Mouse (Mus musculus) CH12.LX (cell line): ENCODE results near the gene 4930579G24Rik. TPM values are rescaled to one million over a fixed set of nuclear protein-coding genes. Genes with fewer than 3 reads are reported as not detected.
A peak's percentile ranks its signal among the peaks of the same experiment; 100 is the strongest.

ENCODE experiments used
- DNase-seq: peaks from one replicate; pipeline ENCODE4 v3.0.0-alpha.2; 2013; ENCODE audit errors: extremely low read depth
- H3K27ac ChIP-seq: 2 replicates; pipeline ENCODE4 v1.5.1; 2012; ENCODE audit warnings: low read depth, mild to moderate bottlenecking, control low read depth, moderate library complexity; ENCODE audit not compliant: insufficient read depth
- H3K27me3 ChIP-seq: replicated peaks from 2 replicates; pipeline ENCODE3; 2012; ENCODE audit warnings: inconsistent platforms
- H3K36me3 ChIP-seq, 2 experiments: replicated peaks in 1 of 2; 2 replicates each; pipeline versions ENCODE3 to v1.6.1; 2012; ENCODE audit warnings: inconsistent platforms in 1 of 2, low read length in 1 of 2, mild to moderate bottlenecking in 1 of 2, mixed read lengths in 1 of 2, moderate library complexity in 1 of 2; ENCODE audit not compliant: control insufficient read depth in 1 of 2, insufficient read depth in 1 of 2
- H3K4me1 ChIP-seq, 2 experiments: 2 replicates each; pipeline ENCODE4 v1.6.1; 2012; ENCODE audit warnings: inconsistent platforms in 1 of 2, moderate library complexity in 1 of 2; ENCODE audit not compliant: insufficient read depth in 2 of 2, control insufficient read depth in 1 of 2
- H3K4me2 ChIP-seq: 2 replicates; pipeline ENCODE4 v1.6.1; 2012; ENCODE audit warnings: low read depth, mild to moderate bottlenecking, control low read depth; ENCODE audit not compliant: poor library complexity, insufficient read depth, severe bottlenecking
- H3K4me3 ChIP-seq, 3 experiments: fragments of 150-350 bp in 1 of 3; sonication (generic) in 1 of 3; replicated peaks in 1 of 3; 2 replicates each; pipeline versions ENCODE3 to v1.5.1; 2011 to 2012; ENCODE audit warnings: low read depth in 2 of 3, low read length in 2 of 3, mild to moderate bottlenecking in 2 of 3, moderate library complexity in 2 of 3, control low read depth in 1 of 3, improper control_type of control experiment in 1 of 3, inconsistent platforms in 1 of 3, mixed read lengths in 1 of 3; ENCODE audit not compliant: poor library complexity in 1 of 3
- H3K79me2 ChIP-seq: replicated peaks from 2 replicates; pipeline ENCODE4 v1.6.1; 2012; ENCODE audit warnings: mild to moderate bottlenecking, moderate library complexity; ENCODE audit not compliant: control insufficient read depth, poor library complexity, insufficient read depth, severe bottlenecking; ENCODE audit errors: extremely low read depth
- H3K9ac ChIP-seq: 2 replicates; pipeline ENCODE4 v1.6.1; 2012; ENCODE audit warnings: low read depth, mild to moderate bottlenecking, control low read depth, moderate library complexity; ENCODE audit not compliant: insufficient read depth
- H3K9me3 ChIP-seq: replicated peaks from 2 replicates; pipeline ENCODE3; 2012; ENCODE audit warnings: low read length, inconsistent platforms, mixed read lengths
- CHD1 ChIP-seq: IDR thresholded peaks from 2 replicates; pipeline ENCODE4 v1.6.1; 2012; ENCODE audit warnings: low read depth, low read length, improper control_type of control experiment, inconsistent platforms
- CHD2 ChIP-seq: IDR thresholded peaks from 2 replicates; pipeline ENCODE4 v1.6.1; 2011; ENCODE audit warnings: low read length, improper control_type of control experiment
- CTCF ChIP-seq, 2 experiments: IDR thresholded peaks in 1 of 2; conservative IDR thresholded peaks in 1 of 2; 2 replicates each; pipeline ENCODE4 v1.5.1; 2011 to 2012; ENCODE audit warnings: low read depth in 2 of 2, low read length in 2 of 2, improper control_type of control experiment in 1 of 2, inconsistent platforms in 1 of 2, mild to moderate bottlenecking in 1 of 2, moderate library complexity in 1 of 2
- MAFK ChIP-seq: IDR thresholded peaks from 2 replicates; pipeline ENCODE4 v1.6.1; 2011; ENCODE audit warnings: low read length, improper control_type of control experiment; ENCODE audit not compliant: insufficient replicate concordance
- MAZ ChIP-seq: IDR thresholded peaks from 2 replicates; pipeline ENCODE4 v1.6.1; 2012; ENCODE audit warnings: low read depth, mild to moderate bottlenecking, inconsistent platforms, low read length, improper control_type of control experiment, moderate library complexity
- MEF2A ChIP-seq: IDR thresholded peaks from 2 replicates; pipeline ENCODE4 v1.6.1; 2014; ENCODE audit warnings: low read depth, mild to moderate bottlenecking, inconsistent platforms, low read length, improper control_type of control experiment, borderline replicate concordance
- MXI1 ChIP-seq: IDR thresholded peaks from 2 replicates; pipeline ENCODE4 v1.6.1; 2011; ENCODE audit warnings: mild to moderate bottlenecking, low read depth, low read length, improper control_type of control experiment
- MYC ChIP-seq: IDR thresholded peaks from 2 replicates; pipeline ENCODE4 v1.6.1; 2011; ENCODE audit warnings: low read depth, mild to moderate bottlenecking, improper control_type of control experiment, low read length
- POLR2A ChIP-seq: IDR thresholded peaks from 2 replicates; pipeline ENCODE4 v1.6.1; 2011; ENCODE audit warnings: low read depth, mild to moderate bottlenecking, improper control_type of control experiment, low read length
- RAD21 ChIP-seq: IDR thresholded peaks from 2 replicates; pipeline ENCODE4 v1.6.1; 2011; ENCODE audit warnings: low read depth, mild to moderate bottlenecking, low read length, improper control_type of control experiment, moderate library complexity
- RCOR1 ChIP-seq: conservative IDR thresholded peaks from 2 replicates; pipeline ENCODE4 v1.6.1; 2012; ENCODE audit warnings: low read depth, mild to moderate bottlenecking, inconsistent platforms, low read length, improper control_type of control experiment
- SMC3 ChIP-seq: IDR thresholded peaks from 2 replicates; pipeline ENCODE4 v1.6.1; 2011; ENCODE audit warnings: low read depth, low read length, improper control_type of control experiment
- TBP ChIP-seq: conservative IDR thresholded peaks from 2 replicates; pipeline ENCODE4 v1.6.1; 2011; ENCODE audit warnings: low read depth, low read length, improper control_type of control experiment
- TCF12 ChIP-seq: IDR thresholded peaks from 2 replicates; pipeline ENCODE4 v1.6.1; 2014; ENCODE audit warnings: low read depth, mild to moderate bottlenecking, inconsistent platforms, low read length, improper control_type of control experiment
- USF1 ChIP-seq: IDR thresholded peaks from 2 replicates; pipeline ENCODE4 v1.6.1; 2014; ENCODE audit warnings: low read depth, mild to moderate bottlenecking, inconsistent platforms, low read length, improper control_type of control experiment
- ZC3H11A ChIP-seq: IDR thresholded peaks from 2 replicates; pipeline ENCODE4 v1.6.1; 2012; ENCODE audit warnings: low read depth, mild to moderate bottlenecking, inconsistent platforms, low read length, improper control_type of control experiment
- ZMIZ1 ChIP-seq: IDR thresholded peaks from 2 replicates; pipeline ENCODE4 v1.6.1; 2012; ENCODE audit warnings: low read depth, mild to moderate bottlenecking, inconsistent platforms, low read length, improper control_type of control experiment
- ZNF384 ChIP-seq: IDR thresholded peaks from 2 replicates; pipeline ENCODE4 v1.6.1; 2012; ENCODE audit warnings: low read depth, low read length, improper control_type of control experiment, inconsistent platforms
- dilution Hi-C: fragments of 300-500 bp; cut with MboI; formaldehyde crosslinking; loops from 2 replicates; pipeline ENCODE4 v1.14.3; 2020; ENCODE audit warnings: low sequenced_read_pairs; ENCODE audit not compliant: extremely low pct_unique_long_range_greater_than_20kb, extremely low pct_ligation_motif_present
- in situ Hi-C: fragments of 300-500 bp; cut with MboI; formaldehyde crosslinking; loops from 3 replicates; pipeline ENCODE4 v1.14.3; 2019; ENCODE audit warnings: low sequenced_read_pairs, low pct_ligation_motif_present, low pct_unique_long_range_greater_than_20kb, mixed read lengths
- polyA plus RNA-seq: library from polyadenylated mRNA; unstranded; fragments of >175 nt; gene quantifications from 2 replicates; pipeline ENCODE4 v1.2.1, GENCODE M21; 2012; ENCODE audit warnings: low read depth; ENCODE audit not compliant: insufficient read length
- total RNA-seq, 2 experiments: library from RNA; depleted of rRNA; stranded (reverse); fragments of 300-350 nt in 1 of 2; fragments of >200 nt in 1 of 2; gene quantifications; 2 replicates each; pipeline ENCODE4 v1.2.3; 2012 to 2014

The 4930579G24Rik gene
- total and polyA plus RNA-seq, 3 experiments, result 9.4 to 15.7 (median 10.2) TPM

- no peak overlapping the region for H3K4me2 ChIP-seq
- H3K4me3 ChIP-seq, result no peak overlapping the region
- H3K36me3 ChIP-seq, result no peaks in the 10 kb centered on the region
- TF ChIP-seq MXI1 (no peak), POLR2A (no peak), MEF2A (peak; percentile 21; the same call in 1 of the 2 replicates), CTCF (conservative IDR thresholded peaks at IDR 0.05 in 1 of 2, IDR thresholded peaks at IDR 0.05 in 1 of 2; ENCODE audit: low read depth in 2 of 2, low read length in 2 of 2) (peak; percentile 81 to 88), ZC3H11A (peak; percentile 16; the same call in 1 of the 2 replicates), SMC3 (peak; percentile 89), TBP (no peak), RAD21 (peak; percentile 79), ZMIZ1 (no peak), USF1 (no peak), CHD2 (no peak), MAZ (no peak)
- no peak overlapping the region for H3K27ac ChIP-seq
- H3K9ac ChIP-seq, result no peak overlapping the region
- DNase-seq, result peak; percentile 76
- H3K9me3 ChIP-seq, result no peaks in the 10 kb centered on the region
- dilution Hi-C loops, result no loop called here
- H3K27me3 ChIP-seq, result no peaks in the 10 kb centered on the region
- H3K79me2 ChIP-seq, result no peaks in the 10 kb centered on the region
- H3K4me1 ChIP-seq, result peaks cover 0 to 3% of the 10 kb centered on the region in 2 experiments; a peak in 1 of 4 replicates
- in situ Hi-C loops, result loop anchor here (5.0 kb wide), 1 partner anchor 147 kb away; no protein-coding TSS in a partner anchor
Observed at GRCm38 (mm10) chr3:79664787-79665408, 36.0 kb downstream of the 4930579G24Rik start.

- Histone ChIP-seq H3K9ac (no peak overlapping the region), H3K4me1 (peaks cover 0 to 1% of the 10 kb centered on the region in 2 experiments; a peak in 1 of 4 replicates), H3K27me3 (no peaks in the 10 kb centered on the region), H3K27ac (no peak overlapping the region), H3K9me3 (no peaks in the 10 kb centered on the region), H3K36me3 (no peaks in the 10 kb centered on the region), H3K4me3 (no peak overlapping the region), H3K79me2 (no peaks in the 10 kb centered on the region), H3K4me2 (no peak overlapping the region)
- dilution Hi-C loops, result no loop called here
- in situ Hi-C loops, result no loop called here
- TF ChIP-seq POLR2A (no peak), ZNF384 (no peak), RAD21 (no peak), RCOR1 (no peak), MYC (no peak), MAFK (no peak), TCF12 (no peak), CHD1 (no peak), ZMIZ1 (no peak)
- DNase-seq, result no peak
Observed at GRCm38 (mm10) chr3:79670556-79670955, 41.7 kb downstream of the 4930579G24Rik start.
